Comparison of ENCODE assay signal across 29 mouse cellular contexts in genomic region chr5:127441963-127442362, GRCm38 (mm10).
DNase-seq lines count a peak whose midpoint lies in the region; ATAC-seq lines count a peak whose summit lies in the region.
"Had no signal": no experiment of that assay in that cellular context is flagged by ENCODE, and none has a peak within 500 bp of the region (broad histone marks: within the 10 kb centered on the region; RNA-seq: fewer than 3 reads in every experiment).

No protein-coding gene starts in this region.

- peaks cover 11% of the 10 kb centered on the region for H3K4me1 ChIP-seq in forebrain, embryonic 12.5 days
- no peaks in the 10 kb centered on the region for H3K4me1 ChIP-seq in forebrain, embryonic 15.5 days
- H3K4me1 ChIP-seq in midbrain, embryonic 11.5 days (ENCODE audit: control insufficient read depth, insufficient read depth, low read length) = peaks cover 5% of the 10 kb centered on the region; the same call in 1 of the 2 replicates
- peaks cover 6% of the 10 kb centered on the region; the same call in 1 of the 2 replicates for H3K4me1 ChIP-seq in midbrain, embryonic 16.5 days (ENCODE audit: control insufficient read depth, insufficient read depth, low read length)
- H3K4me1 ChIP-seq: embryonic facial prominence, embryonic 15.5 days; heart, embryonic 12.5 days; intestine, embryonic 15.5 days had no signal

- H3K27ac ChIP-seq in forebrain, embryonic 12.5 days = peak overlapping the region; percentile 50; the same call in 1 of the 2 replicates
- no peak overlapping the region for H3K27ac ChIP-seq in forebrain, embryonic 15.5 days (replicated peaks)
- H3K27ac ChIP-seq in midbrain, embryonic 11.5 days (ENCODE audit: low read depth, low read length) = no peak overlapping the region
- H3K27ac ChIP-seq in midbrain, embryonic 16.5 days (ENCODE audit: low read length) = no peak overlapping the region
- H3K27ac ChIP-seq: embryonic facial prominence, embryonic 10.5 days; embryonic facial prominence, embryonic 15.5 days; heart, adult 2 months; hindbrain, embryonic 15.5 days; intestine, embryonic 15.5 days; liver, embryonic 14.5 days; neural tube, embryonic 12.5 days had no signal

- H3K9ac ChIP-seq in forebrain, embryonic 12.5 days = no peak overlapping the region
- H3K9ac ChIP-seq in forebrain, embryonic 15.5 days (replicated peaks) = no peak overlapping the region
- H3K9ac ChIP-seq in midbrain, embryonic 11.5 days (ENCODE audit: low read length) = no peak overlapping the region
- H3K9ac ChIP-seq in midbrain, embryonic 16.5 days (ENCODE audit: low read depth, low read length) = no peak overlapping the region
- H3K9ac ChIP-seq: embryonic facial prominence, embryonic 15.5 days; heart, embryonic 12.5 days; hindbrain, embryonic 15.5 days; intestine, embryonic 15.5 days; liver, embryonic 14.5 days; neural tube, embryonic 12.5 days had no signal

- DNase-seq in brain, adult 2 months (ENCODE audit: low read depth, low spot score) = peak; percentile 12
- DNase-seq in midbrain, embryonic 11.5 days (ENCODE audit: low spot score, missing footprints) = no peak
- DNase-seq in lung, postnatal 10 days = no peak
- no peak for DNase-seq in kidney, postnatal 10 days
- DNase-seq: adrenal gland, postnatal 14 days; cerebellum, adult 18-20 months; cerebellum, postnatal 10 days; gastrocnemius, postnatal 36 days; heart, adult 2 months; heart, postnatal 4 days; kidney, adult 2 months; layer of hippocampus, adult 9-11 months; liver; lung, adult 2 months; lung, postnatal 14 days; right cerebral cortex, postnatal 14 days; thymus, postnatal 14 days had no signal

- no peak overlapping the region for H3K4me3 ChIP-seq in forebrain, embryonic 12.5 days (replicated peaks)
- no peak overlapping the region for H3K4me3 ChIP-seq in forebrain, embryonic 15.5 days
- no peak overlapping the region for H3K4me3 ChIP-seq in midbrain, embryonic 11.5 days (ENCODE audit: low read depth, low read length)
- no peak overlapping the region for H3K4me3 ChIP-seq in midbrain, embryonic 16.5 days (ENCODE audit: low read depth, low read length)
- H3K4me3 ChIP-seq: embryonic facial prominence, embryonic 10.5 days; embryonic facial prominence, embryonic 15.5 days; heart, adult 2 months; heart, embryonic 12.5 days; hindbrain, embryonic 15.5 days; intestine, embryonic 15.5 days; myocyte; neural tube, embryonic 12.5 days had no signal

- H3K36me3 ChIP-seq in forebrain, embryonic 12.5 days (replicated peaks) = no peaks in the 10 kb centered on the region
- no peaks in the 10 kb centered on the region for H3K36me3 ChIP-seq in forebrain, embryonic 15.5 days
- H3K36me3 ChIP-seq in midbrain, embryonic 11.5 days (ENCODE audit: control insufficient read depth, insufficient read depth, low read length) = no peaks in the 10 kb centered on the region
- H3K36me3 ChIP-seq in midbrain, embryonic 16.5 days (ENCODE audit: control insufficient read depth, insufficient read depth, low read length) = no peaks in the 10 kb centered on the region
- H3K36me3 ChIP-seq: embryonic facial prominence, embryonic 15.5 days; heart, embryonic 12.5 days; hindbrain, embryonic 15.5 days; intestine, embryonic 15.5 days; neural tube, embryonic 12.5 days had no signal

- H3K9me3 ChIP-seq in forebrain, embryonic 12.5 days = peaks cover 5% of the 10 kb centered on the region; the same call in 1 of the 2 replicates
- H3K9me3 ChIP-seq in forebrain, embryonic 15.5 days = no peaks in the 10 kb centered on the region
- no peaks in the 10 kb centered on the region; the same call in 1 of the 2 replicates for H3K9me3 ChIP-seq in midbrain, embryonic 11.5 days (ENCODE audit: control insufficient read depth, low read length)
- H3K9me3 ChIP-seq in midbrain, embryonic 16.5 days (replicated peaks; ENCODE audit: control insufficient read depth, low read length, poor library complexity, severe bottlenecking) = no peaks in the 10 kb centered on the region; the same call in 1 of the 2 replicates
- H3K9me3 ChIP-seq: embryonic facial prominence, embryonic 15.5 days; hindbrain, embryonic 15.5 days; intestine, embryonic 15.5 days had no signal

- WGBS in forebrain, embryonic 12.5 days = 29% methylated on average over 10 of the region's 10 CpGs
- 18% methylated on average over 10 of the region's 10 CpGs for WGBS in forebrain, embryonic 15.5 days
- 34% methylated on average over 10 of the region's 10 CpGs for WGBS in midbrain, embryonic 11.5 days
- 18% methylated on average over 10 of the region's 10 CpGs for WGBS in midbrain, embryonic 16.5 days

- ATAC-seq in forebrain, embryonic 12.5 days (ENCODE audit: low FRiP score) = no peak
- ATAC-seq in forebrain, embryonic 15.5 days (replicated peaks) = no peak
- peak; percentile 78 for ATAC-seq in midbrain, embryonic 11.5 days (ENCODE audit: low FRiP score)
- ATAC-seq in midbrain, embryonic 16.5 days = 0 out of 2 replicates have a peak, but pooled peaks have one; percentile 32
- ATAC-seq: CD4-positive, CD25-positive, alpha-beta regulatory T cell, adult 4 months; intestine, embryonic 15.5 days had no signal

- H3K4me2 ChIP-seq in forebrain, embryonic 12.5 days = no peak overlapping the region
- no peak overlapping the region for H3K4me2 ChIP-seq in forebrain, embryonic 15.5 days (replicated peaks)
- no peak overlapping the region for H3K4me2 ChIP-seq in midbrain, embryonic 11.5 days
- no peak overlapping the region for H3K4me2 ChIP-seq in midbrain, embryonic 16.5 days (ENCODE audit: low read length)
- H3K4me2 ChIP-seq: embryonic facial prominence, embryonic 15.5 days; heart, embryonic 12.5 days; hindbrain, embryonic 15.5 days; intestine, embryonic 15.5 days; neural tube, embryonic 12.5 days had no signal

- no peaks in the 10 kb centered on the region for H3K27me3 ChIP-seq in forebrain, embryonic 12.5 days
- no peaks in the 10 kb centered on the region for H3K27me3 ChIP-seq in forebrain, embryonic 15.5 days
- no peaks in the 10 kb centered on the region for H3K27me3 ChIP-seq in midbrain, embryonic 11.5 days (ENCODE audit: control insufficient read depth, insufficient read depth, low read length)
- no peaks in the 10 kb centered on the region for H3K27me3 ChIP-seq in midbrain, embryonic 16.5 days (ENCODE audit: control insufficient read depth, insufficient read depth, low read depth, low read length)
- H3K27me3 ChIP-seq: embryonic facial prominence, embryonic 15.5 days; heart, embryonic 12.5 days; hindbrain, embryonic 15.5 days; intestine, embryonic 15.5 days; neural tube, embryonic 12.5 days had no signal

Comparison
In these comparisons a context has a peak if more than half of its experiments do, and no peak if none do; other contexts are left out.
1. ATAC-seq: peak in midbrain, embryonic 11.5 days (single experiment) and midbrain, embryonic 16.5 days (single experiment); none in forebrain, embryonic 12.5 days (single experiment) and forebrain, embryonic 15.5 days (single experiment).